Mouse (Mus musculus) kidney, postnatal 0 days (tissue): ENCODE measurements at regions not wholly inside any gene's neighbourhood (a gene's known extent, or its start where the extent isn't known, plus 50 kb on each side); places are given as distances from the start of the nearest gene placed in this dataset.
"Not testable (repeated sequence)": the region's sequence is repeated elsewhere in the genome, so short reads cannot be mapped to it uniquely, and the experiment has no call there.

Source experiments
- ATAC-seq: fragments of 200-750 bp; cut with Nextera tagmentation; replicated peaks from 2 replicates; pipeline ENCODE4 v1.8.0; 2017; ENCODE audit warnings: low read depth, moderate number of reproducible peaks, moderate TSS enrichment, moderate library complexity; ENCODE audit not compliant: low FRiP score
- DNase-seq: peaks from one replicate; pipeline ENCODE4 v3.0.0-alpha.2; 2016; ENCODE audit warnings: low spot score
- H3K27ac ChIP-seq: fragments of 300-500 bp; sonication (generic); 2 replicates; pipeline ENCODE4 v1.5.1; 2014; ENCODE audit warnings: mild to moderate bottlenecking
- H3K27me3 ChIP-seq: fragments of 300-500 bp; sonication (generic); 2 replicates; pipeline ENCODE4 v1.6.1; 2014; ENCODE audit warnings: low read length, mixed read lengths; ENCODE audit not compliant: insufficient read depth
- H3K36me3 ChIP-seq: fragments of 300-500 bp; sonication (generic); 2 replicates; pipeline ENCODE4 v1.6.1; 2014; ENCODE audit warnings: low read length, mixed read lengths; ENCODE audit not compliant: insufficient read depth
- H3K4me1 ChIP-seq: fragments of 300-500 bp; sonication (generic); replicated peaks from 2 replicates; pipeline ENCODE4 v1.6.1; 2014; ENCODE audit warnings: antibody characterized with exemption, low read length, mixed read lengths; ENCODE audit not compliant: insufficient read depth
- H3K4me2 ChIP-seq: fragments of 300-500 bp; sonication (generic); 2 replicates; pipeline ENCODE4 v1.6.1; 2014; ENCODE audit warnings: mild to moderate bottlenecking, low read length, moderate library complexity, mixed read lengths
- H3K4me3 ChIP-seq: fragments of 300-500 bp; sonication (generic); replicated peaks from 2 replicates; pipeline ENCODE4 v1.5.1; 2014; ENCODE audit warnings: low read depth, low read length
- H3K9ac ChIP-seq: fragments of 300-500 bp; sonication (generic); 2 replicates; pipeline ENCODE4 v1.6.1; 2014; ENCODE audit warnings: low read depth, low read length
- H3K9me3 ChIP-seq: fragments of 300-500 bp; sonication (generic); replicated peaks from 2 replicates; pipeline ENCODE4 v1.6.1; 2016; ENCODE audit warnings: low read length, inconsistent platforms, mixed read lengths
- CTCF ChIP-seq: IDR thresholded peaks from 2 replicates; pipeline ENCODE4 v1.5.1; 2016; ENCODE audit warnings: antibody characterized with exemption, low read depth, mild to moderate bottlenecking, moderate library complexity
- WGBS: fragments of 180-500 bp; shearing (Covaris S2); extraction: QIAGEN DNeasy Blood & Tissue Kit; methylation state at CpG from one replicate; pipeline ENCODE4 v1.1.7; 2014; 5-methylcytosine and 5-hydroxymethylcytosine counted together

DNA sequence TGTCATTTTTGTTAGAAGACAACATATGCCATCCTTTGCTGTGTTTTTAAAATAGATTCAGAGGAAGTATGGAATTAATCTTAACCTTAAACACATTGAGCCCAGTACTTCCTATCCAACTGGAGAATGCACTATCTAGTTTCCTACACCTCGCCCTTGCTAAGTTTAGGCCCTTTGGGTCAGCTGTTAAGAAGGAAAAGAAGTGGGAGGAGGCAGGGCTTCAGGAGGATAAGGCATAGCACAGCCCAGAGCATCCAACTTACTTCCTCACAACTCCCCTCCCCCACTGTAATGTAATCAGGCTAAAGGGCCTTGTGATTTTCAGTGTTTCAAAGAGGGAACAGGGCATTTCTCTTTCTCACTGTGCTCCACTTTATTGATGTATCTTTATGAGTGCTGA lies 88.7 kb upstream of the Vav3 start:
- Histone ChIP-seq H3K9ac (no peak overlapping the region), H3K27ac (no peak overlapping the region), H3K27me3 (no peaks in the 10 kb centered on the region), H3K9me3 (no peaks in the 10 kb centered on the region), H3K4me2 (no peak overlapping the region), H3K4me3 (no peak overlapping the region), H3K36me3 (no peaks in the 10 kb centered on the region), H3K4me1 (no peaks in the 10 kb centered on the region)
- DNase-seq (peak; percentile 57), ATAC-seq (no peak)
- TF ChIP-seq CTCF: no peak
- WGBS: 27% methylated on average over 1 of the region's 1 CpGs

DNA sequence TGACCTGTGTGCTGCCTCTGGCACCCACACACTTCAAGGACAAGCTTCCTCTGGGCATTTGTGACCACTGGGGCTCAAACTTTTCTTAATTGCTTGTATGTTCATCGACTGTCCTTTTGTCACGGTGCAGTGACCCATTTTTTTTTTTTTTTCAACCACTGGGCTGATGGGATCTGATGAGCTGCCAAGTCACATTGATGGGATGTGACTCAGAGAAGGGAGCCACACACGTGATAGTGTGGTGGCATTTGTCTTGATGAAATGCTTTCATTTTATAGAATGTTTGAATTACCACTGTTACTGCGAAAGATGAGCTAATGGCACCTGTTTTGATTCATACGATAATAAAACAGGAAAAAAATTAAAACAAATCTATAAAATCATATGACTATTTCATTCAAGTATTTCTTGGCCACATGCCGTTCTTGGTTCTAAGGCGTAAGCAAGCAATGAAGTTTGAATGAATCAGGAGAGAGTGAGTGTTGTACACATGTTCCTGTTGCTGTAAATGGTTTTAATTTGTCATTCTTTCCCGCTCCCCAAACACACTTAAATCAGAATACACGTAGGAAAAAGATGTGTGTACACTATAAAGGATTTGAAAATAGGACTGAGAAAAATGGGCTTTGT lies 86.3 kb upstream of the Vav3 start:
- TF ChIP-seq CTCF: no peak
- no peaks in the 10 kb centered on the region for H3K36me3 ChIP-seq
- WGBS: 74% methylated on average over 9 of the region's 9 CpGs
- DNase-seq (no peak), ATAC-seq (no peak)
- H3K27ac ChIP-seq: no peak overlapping the region
- H3K9ac ChIP-seq: no peak overlapping the region
- H3K4me3 ChIP-seq: no peak overlapping the region
- no peak overlapping the region for H3K4me2 ChIP-seq
- no peaks in the 10 kb centered on the region for H3K4me1 ChIP-seq
- no peaks in the 10 kb centered on the region for H3K9me3 ChIP-seq
- no peaks in the 10 kb centered on the region for H3K27me3 ChIP-seq

DNA sequence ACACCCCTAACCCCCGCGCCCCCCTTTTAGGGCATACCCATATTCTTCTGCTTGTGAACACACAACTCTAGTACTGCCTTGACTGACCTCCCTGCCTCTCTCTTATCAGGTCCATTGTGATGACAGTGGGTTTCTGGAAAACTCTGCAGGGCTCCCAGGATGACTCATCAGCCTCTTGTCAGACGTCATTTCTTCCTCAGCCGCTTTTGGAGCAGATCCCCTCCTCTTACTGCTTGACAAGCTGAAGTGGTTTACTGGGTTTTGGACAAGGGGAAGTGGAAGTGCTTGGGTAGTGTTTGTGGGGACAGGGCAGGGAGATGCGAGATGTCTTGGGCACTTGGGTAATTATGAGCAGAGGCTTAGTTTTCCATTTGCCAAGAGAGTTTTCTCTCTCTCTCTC lies 85.5 kb upstream of the Vav3 start:
- Histone ChIP-seq H3K9ac (no peak overlapping the region), H3K4me2 (no peak overlapping the region), H3K27ac (no peak overlapping the region), H3K9me3 (no peaks in the 10 kb centered on the region), H3K4me3 (no peak overlapping the region), H3K27me3 (no peaks in the 10 kb centered on the region), H3K36me3 (no peaks in the 10 kb centered on the region), H3K4me1 (no peaks in the 10 kb centered on the region)
- no peak for ATAC-seq
- WGBS: 81% methylated on average over 5 of the region's 5 CpGs
- no peak for DNase-seq
- TF ChIP-seq CTCF: no peak

DNA sequence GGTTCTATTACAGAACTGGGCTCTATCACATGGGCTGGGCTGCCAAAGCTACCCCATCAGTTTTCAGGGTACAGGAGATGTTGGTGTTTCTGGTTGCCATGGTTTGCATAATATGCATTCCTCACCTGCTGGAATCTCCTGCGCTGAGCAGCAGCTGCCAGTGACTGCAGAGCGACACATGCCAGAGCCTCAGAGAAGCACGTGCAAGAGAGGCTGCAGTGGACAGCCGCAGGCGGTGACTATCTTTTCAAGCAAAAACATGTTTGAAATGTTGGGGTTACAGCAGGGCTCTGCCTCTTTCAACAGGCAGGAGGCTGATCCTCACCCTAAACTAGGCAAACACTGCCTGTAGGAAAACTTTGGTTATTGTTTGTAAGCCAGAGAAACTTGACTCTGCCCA lies 83.7 kb upstream of the Vav3 start:
- 71% methylated on average over 5 of the region's 5 CpGs for WGBS
- ATAC-seq (no peak), DNase-seq (no peak)
- H3K36me3 ChIP-seq: no peaks in the 10 kb centered on the region
- H3K4me1 ChIP-seq: no peaks in the 10 kb centered on the region
- H3K4me3 ChIP-seq: no peak overlapping the region
- no peak for TF ChIP-seq CTCF
- no peak overlapping the region for H3K9ac ChIP-seq
- no peak overlapping the region for H3K27ac ChIP-seq
- no peaks in the 10 kb centered on the region for H3K9me3 ChIP-seq
- H3K4me2 ChIP-seq: no peak overlapping the region
- no peaks in the 10 kb centered on the region for H3K27me3 ChIP-seq

DNA sequence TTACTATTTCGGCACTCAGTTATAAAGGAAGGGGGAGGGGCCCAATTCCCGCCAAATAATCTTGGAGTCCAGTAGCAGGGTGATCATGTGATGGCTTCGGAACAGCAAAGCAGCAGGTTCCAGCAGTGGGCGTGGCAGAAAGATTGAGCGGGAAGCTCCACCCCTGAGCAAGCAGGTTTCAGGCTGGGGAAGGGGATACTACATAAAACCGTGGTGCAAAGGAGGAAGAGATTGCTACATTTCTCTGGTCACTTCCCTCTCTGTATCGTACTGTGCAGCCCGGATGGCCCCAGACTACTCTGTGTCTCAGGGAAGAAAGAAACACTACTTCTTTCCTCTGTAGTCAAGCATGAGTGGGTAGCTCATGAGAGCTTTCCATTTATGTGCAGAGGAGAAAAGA lies 73.5 kb upstream of the Vav3 start:
- not testable (repeated sequence) for H3K9me3 ChIP-seq, DNase-seq, H3K9ac ChIP-seq, H3K4me2 ChIP-seq, H3K4me1 ChIP-seq, H3K36me3 ChIP-seq, H3K27ac ChIP-seq, ATAC-seq, H3K27me3 ChIP-seq, H3K4me3 ChIP-seq
- 71% methylated on average over 7 of the region's 8 CpGs for WGBS

DNA sequence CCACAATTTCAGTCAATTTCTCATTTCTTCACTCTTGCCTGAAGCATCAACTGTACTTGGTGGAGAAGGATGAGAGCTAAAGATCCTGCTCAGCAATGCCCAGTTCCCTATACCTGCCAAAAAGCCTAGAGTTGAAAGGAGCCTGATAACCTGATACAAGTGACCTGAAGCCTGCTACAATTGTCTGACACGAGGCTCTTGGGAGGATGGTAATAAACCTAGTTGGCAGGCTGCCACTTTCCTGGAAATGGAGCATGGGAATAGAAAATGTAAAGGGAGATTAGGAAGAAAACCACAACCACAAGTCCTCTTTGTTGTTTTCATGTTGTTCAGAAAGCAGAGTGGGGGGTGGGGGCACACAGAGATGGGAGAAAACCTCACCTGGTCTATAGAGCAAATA lies 69.7 kb upstream of the Vav3 start:
- no peaks in the 10 kb centered on the region for H3K4me1 ChIP-seq
- no peak overlapping the region for H3K4me2 ChIP-seq
- no peak overlapping the region for H3K9ac ChIP-seq
- H3K9me3 ChIP-seq: no peaks in the 10 kb centered on the region
- H3K27ac ChIP-seq: no peak overlapping the region
- 3% methylated on average over 1 of the region's 1 CpGs for WGBS
- H3K36me3 ChIP-seq: no peaks in the 10 kb centered on the region
- DNase-seq (no peak), ATAC-seq (no peak)
- H3K4me3 ChIP-seq: no peak overlapping the region
- no peak for TF ChIP-seq CTCF
- no peaks in the 10 kb centered on the region for H3K27me3 ChIP-seq
